Mouse (Mus musculus): ENCODE results near the gene Kti12. TPM values are rescaled to one million over a fixed set of nuclear protein-coding genes. Genes with fewer than 3 reads are reported as not detected.

Kti12 gene
- total RNA-seq (2023), result 10 to 100 TPM; 42.7 to 45.0 TPM

GRCm38 (mm10) chr4:108847715-108848504 is at the start of gene Kti12:
TSS of gene Kti12 (plus strand) at chr4:108847785.

GRCm38 (mm10) chr4:108832916-108833827 is 14.4 kb upstream of the Kti12 start, which contains the start of gene Btf3l4:
TSS of gene Btf3l4 (minus strand) at chr4:108833614.

DNA sequence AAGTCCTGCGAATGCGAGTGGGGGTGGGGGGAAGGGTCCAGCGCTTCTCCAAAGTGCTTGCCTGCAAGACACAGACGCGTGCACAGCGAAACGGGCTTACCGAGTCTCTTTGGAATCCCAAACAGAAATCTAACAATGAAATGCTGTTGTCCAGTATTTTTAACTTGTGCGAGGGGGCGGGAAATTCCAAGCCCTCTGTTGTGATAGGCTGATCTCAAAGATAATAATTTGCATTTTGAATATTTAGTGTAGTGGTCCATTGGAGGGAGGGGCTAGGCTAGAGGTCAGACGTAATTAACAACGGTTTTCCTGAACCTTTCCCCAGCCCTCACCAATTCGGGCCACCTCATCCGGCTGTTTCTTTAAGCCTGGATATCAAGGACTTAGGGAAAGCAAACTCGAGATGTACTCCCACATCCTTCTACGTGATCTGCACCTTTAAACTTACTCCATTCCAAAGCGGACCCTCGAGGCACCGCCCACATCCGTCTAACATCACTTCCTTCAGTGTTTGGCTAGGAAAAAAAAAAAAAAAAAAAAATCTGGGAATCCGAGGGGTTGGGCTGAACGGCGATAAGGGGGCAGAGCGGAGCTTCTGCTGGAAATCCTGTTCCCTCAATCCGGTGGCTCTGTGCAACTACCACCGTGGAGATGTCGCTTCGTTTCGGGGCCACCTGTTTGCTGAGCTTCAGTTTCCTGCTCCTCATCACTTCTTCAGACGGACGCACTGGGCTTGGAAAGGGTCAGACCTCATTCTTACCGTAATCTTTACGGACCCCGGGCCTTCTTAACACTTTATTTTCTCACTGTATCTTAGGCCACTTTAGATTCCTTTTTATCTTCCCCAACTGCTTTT is 13.2 kb upstream of the Kti12 start, which contains the start of gene Txndc12:
Gene Txndc12 (plus strand): TSS at position 487 of the 856 bp plus-strand sequence.

DNA sequence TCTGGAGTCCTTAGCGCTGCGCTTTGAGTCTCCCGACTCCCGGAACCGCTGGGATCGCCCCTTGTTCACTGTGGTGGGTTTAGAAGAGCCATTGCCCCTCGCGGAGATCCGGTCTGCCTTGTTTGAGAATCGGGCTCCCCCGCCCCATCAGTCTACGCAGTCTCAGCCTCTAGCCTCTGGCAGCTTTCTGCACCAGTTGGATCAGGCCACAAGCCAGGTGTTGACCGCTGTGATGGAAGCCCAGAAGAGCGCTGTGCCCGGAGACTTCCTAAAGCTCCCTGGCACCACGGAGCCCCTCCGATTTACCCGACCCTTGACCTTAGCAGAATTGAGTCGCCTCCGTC is 892 bp downstream of the Kti12 start, which contains the start of gene A730015C16Rik:
Gene A730015C16Rik (minus strand): TSS at position 115 of the 344 bp plus-strand sequence.

DNA sequence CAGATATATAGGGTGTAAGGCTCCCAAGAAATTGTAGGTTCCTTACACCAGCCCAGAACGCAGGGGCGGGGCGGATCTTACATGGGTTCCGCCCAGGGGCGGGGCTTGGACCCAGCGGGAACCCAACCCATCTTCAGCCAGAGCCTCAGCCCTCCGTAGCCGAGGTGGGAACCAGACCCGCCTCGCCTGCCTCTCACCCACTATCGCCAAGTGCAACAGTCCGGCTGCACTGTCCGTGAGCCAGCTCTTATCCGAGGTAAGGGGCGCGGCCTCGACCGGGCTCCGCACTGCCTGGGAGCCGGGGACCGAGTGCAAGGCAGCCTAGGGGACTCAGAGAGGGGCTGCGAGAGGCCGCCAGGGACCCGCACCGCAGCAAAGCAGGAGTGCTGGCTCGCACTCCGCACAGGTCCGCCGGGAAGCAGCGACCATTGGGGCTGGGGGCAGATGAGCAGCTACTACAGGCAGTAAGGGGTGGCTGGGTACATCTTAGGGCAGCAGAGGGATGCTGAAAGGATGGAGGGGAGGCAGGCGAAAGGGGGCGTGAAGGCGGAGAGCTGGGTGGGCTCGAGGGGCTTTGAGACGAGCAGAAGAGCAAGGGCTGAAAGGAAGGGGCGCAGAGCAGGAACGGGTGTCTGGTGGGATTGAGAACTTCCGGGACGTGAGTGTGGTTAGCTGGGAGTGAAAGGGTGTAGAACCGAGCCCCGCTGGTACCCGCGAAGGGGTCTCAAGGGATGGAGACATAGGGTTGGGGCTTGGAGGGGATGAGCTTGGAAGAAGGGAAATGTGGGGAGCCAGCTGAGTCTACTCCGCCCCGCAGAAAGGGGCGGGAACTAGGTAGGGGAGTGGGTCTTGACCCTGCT is 31.6 kb downstream of the Kti12 start, which contains the start of gene Rab3b:
Gene Rab3b (plus strand): TSS at position 101 of the 860 bp plus-strand sequence.

Other genes starting within 250 kb of the Kti12 start
- 100 to 1,000 TPM; 117 to 121 TPM for gene Cc2d1b, start 227.8 kb upstream of the Kti12 start, total RNA-seq (2023)
- not detected for gene 3110021N24Rik, start 128.1 kb upstream of the Kti12 start, total RNA-seq (2023)
- gene Zfyve9, start 67.0 kb upstream of the Kti12 start, total RNA-seq (2023), result under 1 TPM in 1 of 2 experiments, not detected in 1; 0.35 TPM
- gene Btf3l4, start 14.2 kb upstream of the Kti12 start, total RNA-seq (2023), result 10 to 100 TPM; 39.7 to 55.6 TPM
- 10 to 100 TPM; 21.4 to 26.4 TPM for gene Txndc12, start 13.2 kb upstream of the Kti12 start, total RNA-seq (2023)
- under 1 TPM in 1 of 2 experiments, not detected in 1; 0.47 TPM for gene A730015C16Rik, start 834 bp downstream of the Kti12 start, total RNA-seq (2023)
- not detected for gene Rab3b, start 31.3 kb downstream of the Kti12 start, total RNA-seq (2023)
- gene Nrd1, start 152.9 kb downstream of the Kti12 start, total RNA-seq (2023), result 100 to 1,000 TPM; 151 to 184 TPM

Measured in T-cell, adult 66 days (primary cell).